Mouse (Mus musculus) kidney, embryonic 14.5 days (tissue): ENCODE measurements around the gene Etl4. TPM values are rescaled to one million over a fixed set of nuclear protein-coding genes. Genes with fewer than 3 reads are reported as not detected.

Experiments
- ATAC-seq: fragments of 200-750 bp; cut with Nextera tagmentation; 2 replicates; pipeline ENCODE4 v1.8.0; 2017; ENCODE audit warnings: moderate number of reproducible peaks, mild to moderate bottlenecking, moderate TSS enrichment, moderate library complexity; ENCODE audit not compliant: low FRiP score, low TSS enrichment
- H3K27ac ChIP-seq: fragments of 300-500 bp; sonication (generic); 2 replicates; pipeline ENCODE4 v1.5.1; 2014; ENCODE audit warnings: low read depth, mild to moderate bottlenecking, low read length, moderate library complexity, mixed read lengths
- H3K27me3 ChIP-seq: fragments of 300-500 bp; sonication (generic); 2 replicates; pipeline ENCODE4 v1.6.1; 2014; ENCODE audit warnings: mild to moderate bottlenecking, low read length; ENCODE audit not compliant: control insufficient read depth, insufficient read depth
- H3K36me3 ChIP-seq: fragments of 300-500 bp; sonication (generic); 2 replicates; pipeline ENCODE4 v1.6.1; 2014; ENCODE audit warnings: low read length, mixed read lengths; ENCODE audit not compliant: control insufficient read depth, insufficient read depth
- H3K4me1 ChIP-seq: fragments of 300-500 bp; sonication (generic); 2 replicates; pipeline ENCODE4 v1.6.1; 2014; ENCODE audit warnings: low read length, mixed read lengths; ENCODE audit not compliant: control insufficient read depth, insufficient read depth
- H3K4me2 ChIP-seq: fragments of 300-500 bp; sonication (generic); replicated peaks from 2 replicates; pipeline ENCODE4 v1.6.1; 2014; ENCODE audit warnings: low read depth, mild to moderate bottlenecking, low read length
- H3K4me3 ChIP-seq: fragments of 300-500 bp; sonication (generic); 2 replicates; pipeline ENCODE4 v1.5.1; 2014; ENCODE audit warnings: mild to moderate bottlenecking, low read length
- H3K9ac ChIP-seq: fragments of 300-500 bp; sonication (generic); 2 replicates; pipeline ENCODE4 v1.6.1; 2014; ENCODE audit warnings: low read depth, mild to moderate bottlenecking, low read length, moderate library complexity
- H3K9me3 ChIP-seq: fragments of 300-500 bp; sonication (generic); 2 replicates; pipeline ENCODE4 v1.6.1; 2016; ENCODE audit warnings: low read length; ENCODE audit not compliant: control insufficient read depth
- WGBS: fragments of 180-500 bp; shearing (Covaris S2); extraction: QIAGEN DNeasy Blood & Tissue Kit; methylation state at CpG from one replicate; pipeline ENCODE4 v1.1.7; 2014; 5-methylcytosine and 5-hydroxymethylcytosine counted together
- polyA plus RNA-seq: library from polyadenylated mRNA; unstranded; fragments of >200 nt; fragmentation: Nextera tagmentation; extraction: Ambion mirVana; gene quantifications from 2 replicates; pipeline ENCODE4 v1.2.1, GENCODE M21; 2014

Gene Etl4
- polyA plus RNA-seq, 1 experiment from 2014 or later = 93.8 TPM

GRCm38 (mm10) chr2:20649817-20650216 lies 740.2 kb downstream of the Etl4 start:
- Histone ChIP-seq H3K4me1 (no peaks in the 10 kb centered on the region; the same call in none of the 2 replicates), H3K36me3 (no peaks in the 10 kb centered on the region), H3K9me3 (no peaks in the 10 kb centered on the region), H3K4me3 (no peak overlapping the region), H3K4me2 (no peak overlapping the region), H3K27me3 (no peaks in the 10 kb centered on the region), H3K27ac (no peak overlapping the region), H3K9ac (no peak overlapping the region)
- peak; percentile 72; the same call in 1 of the 2 replicates for ATAC-seq
- 17% methylated on average over 4 of the region's 4 CpGs for whole genome bisulfite sequencing

- no peak overlapping the region for H3K9ac ChIP-seq
- H3K36me3 ChIP-seq = no peaks in the 10 kb centered on the region
- no peaks in the 10 kb centered on the region for H3K9me3 ChIP-seq
- H3K27ac ChIP-seq = no peak overlapping the region
- ATAC-seq = no peak
- H3K27me3 ChIP-seq = no peaks in the 10 kb centered on the region
- no peak overlapping the region for H3K4me3 ChIP-seq
- H3K4me1 ChIP-seq = no peaks in the 10 kb centered on the region; the same call in none of the 2 replicates
- H3K4me2 ChIP-seq = no peak overlapping the region
Observed at GRCm38 (mm10) chr2:20653116-20653515, 743.5 kb downstream of the Etl4 start.

- Histone ChIP-seq H3K9ac (no peak overlapping the region), H3K4me3 (no peak overlapping the region), H3K4me2 (no peak overlapping the region), H3K36me3 (no peaks in the 10 kb centered on the region), H3K27ac (no peak overlapping the region), H3K27me3 (no peaks in the 10 kb centered on the region), H3K9me3 (no peaks in the 10 kb centered on the region), H3K4me1 (no peaks in the 10 kb centered on the region; the same call in none of the 2 replicates)
- 25% methylated on average over 8 of the region's 8 CpGs for WGBS
- ATAC-seq = peak; percentile 30; the same call in 1 of the 2 replicates
Observed at GRCm38 (mm10) chr2:20654058-20654457, 744.5 kb downstream of the Etl4 start.

- ATAC-seq = peak; percentile 68; the same call in 1 of the 2 replicates
- Histone ChIP-seq H3K9ac (no peak overlapping the region), H3K4me3 (no peak overlapping the region), H3K4me2 (no peak overlapping the region), H3K27me3 (no peaks in the 10 kb centered on the region), H3K9me3 (no peaks in the 10 kb centered on the region), H3K36me3 (no peaks in the 10 kb centered on the region), H3K27ac (peak overlapping the region; percentile 38; the same call in 1 of the 2 replicates), H3K4me1 (no peaks in the 10 kb centered on the region; the same call in none of the 2 replicates)
- 40% methylated on average over 9 of the region's 9 CpGs for WGBS
Observed at GRCm38 (mm10) chr2:20654598-20655340, 745.2 kb downstream of the Etl4 start.

DNA sequence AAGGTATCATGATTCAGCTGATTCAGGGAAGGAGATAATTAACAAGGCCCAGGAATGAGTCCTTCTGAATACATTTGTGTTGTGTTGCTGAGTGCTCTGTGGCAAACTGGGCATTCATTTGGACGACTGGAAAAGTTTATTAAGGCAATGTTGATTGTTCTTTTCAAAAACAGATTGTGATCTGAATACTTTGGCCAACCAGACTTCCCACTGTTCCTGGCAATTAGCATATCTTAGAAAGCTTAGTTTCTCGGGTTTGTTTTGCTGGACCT lies 745.7 kb downstream of the Etl4 start:
- H3K36me3 ChIP-seq = no peaks in the 10 kb centered on the region
- H3K9me3 ChIP-seq = no peaks in the 10 kb centered on the region
- H3K4me1 ChIP-seq = no peaks in the 10 kb centered on the region; the same call in 1 of the 2 replicates
- no peak for ATAC-seq
- H3K4me2 ChIP-seq = no peak overlapping the region
- no peak overlapping the region for H3K4me3 ChIP-seq
- no peaks in the 10 kb centered on the region for H3K27me3 ChIP-seq
- WGBS = 24% methylated on average over 2 of the region's 2 CpGs
- H3K9ac ChIP-seq = no peak overlapping the region
- H3K27ac ChIP-seq = no peak overlapping the region

GRCm38 (mm10) chr2:20657856-20658255 lies 748.3 kb downstream of the Etl4 start:
- Histone ChIP-seq H3K9ac (no peak overlapping the region), H3K27ac (no peak overlapping the region), H3K4me3 (no peak overlapping the region), H3K4me2 (no peak overlapping the region), H3K36me3 (peaks cover 4% of the 10 kb centered on the region), H3K4me1 (no peaks in the 10 kb centered on the region; the same call in 1 of the 2 replicates), H3K27me3 (no peaks in the 10 kb centered on the region), H3K9me3 (no peaks in the 10 kb centered on the region)
- no peak for ATAC-seq
- 85% methylated on average over 3 of the region's 3 CpGs for WGBS

GRCm38 (mm10) chr2:20661841-20662240 lies 752.3 kb downstream of the Etl4 start:
- WGBS = 93% methylated on average over 11 of the region's 11 CpGs
- no peak for ATAC-seq
- H3K9me3 ChIP-seq = no peaks in the 10 kb centered on the region
- H3K4me1 ChIP-seq = 0 out of 2 replicates have a peak, but pooled peaks cover 2% of the 10 kb centered on the region
- no peak overlapping the region for H3K9ac ChIP-seq
- H3K36me3 ChIP-seq = peaks cover 4% of the 10 kb centered on the region
- H3K4me3 ChIP-seq = no peak overlapping the region
- no peak overlapping the region for H3K4me2 ChIP-seq
- no peak overlapping the region for H3K27ac ChIP-seq
- no peaks in the 10 kb centered on the region for H3K27me3 ChIP-seq

DNA sequence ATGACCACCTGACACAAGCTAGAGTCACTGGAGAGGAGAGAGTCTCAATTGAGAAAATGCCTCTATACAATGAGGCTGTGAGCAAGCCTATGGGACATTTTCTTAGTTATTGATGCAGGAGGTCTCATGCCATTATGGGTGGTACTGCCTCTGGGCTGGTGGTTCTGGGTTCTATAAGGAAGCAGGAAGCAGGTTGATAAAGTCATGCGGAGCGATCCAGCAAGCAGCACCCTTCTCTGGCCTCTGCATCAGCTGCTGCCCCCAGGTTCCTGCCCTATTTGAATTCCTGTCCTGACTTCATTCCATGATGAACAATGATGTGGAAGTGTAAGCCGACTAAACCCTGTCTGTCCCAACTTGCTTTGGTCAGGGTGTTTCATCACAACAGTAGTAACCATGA lies 753.1 kb downstream of the Etl4 start:
- H3K9me3 ChIP-seq = no peaks in the 10 kb centered on the region
- no peak overlapping the region for H3K4me3 ChIP-seq
- H3K36me3 ChIP-seq = peaks cover 4% of the 10 kb centered on the region
- WGBS = 92% methylated on average over 3 of the region's 3 CpGs
- H3K27ac ChIP-seq = no peak overlapping the region
- no peaks in the 10 kb centered on the region for H3K27me3 ChIP-seq
- H3K9ac ChIP-seq = no peak overlapping the region
- 0 out of 2 replicates have a peak, but pooled peaks cover 2% of the 10 kb centered on the region for H3K4me1 ChIP-seq
- no peak overlapping the region for H3K4me2 ChIP-seq
- no peak for ATAC-seq

- H3K9ac ChIP-seq = no peak overlapping the region
- H3K4me3 ChIP-seq = no peak overlapping the region
- no peaks in the 10 kb centered on the region for H3K27me3 ChIP-seq
- no peak overlapping the region; the same call in 1 of the 2 replicates for H3K27ac ChIP-seq
- H3K4me2 ChIP-seq = no peak overlapping the region
- H3K9me3 ChIP-seq = no peaks in the 10 kb centered on the region
- 30% methylated on average over 4 of the region's 5 CpGs for WGBS
- peaks cover 4% of the 10 kb centered on the region for H3K36me3 ChIP-seq
- 0 out of 2 replicates have a peak, but pooled peaks cover 2% of the 10 kb centered on the region for H3K4me1 ChIP-seq
- ATAC-seq = no peak
Observed at GRCm38 (mm10) chr2:20665309-20665971, 755.9 kb downstream of the Etl4 start.
